10 mouse cellular contexts compared by ENCODE assay signal in the genomic region with DNA sequence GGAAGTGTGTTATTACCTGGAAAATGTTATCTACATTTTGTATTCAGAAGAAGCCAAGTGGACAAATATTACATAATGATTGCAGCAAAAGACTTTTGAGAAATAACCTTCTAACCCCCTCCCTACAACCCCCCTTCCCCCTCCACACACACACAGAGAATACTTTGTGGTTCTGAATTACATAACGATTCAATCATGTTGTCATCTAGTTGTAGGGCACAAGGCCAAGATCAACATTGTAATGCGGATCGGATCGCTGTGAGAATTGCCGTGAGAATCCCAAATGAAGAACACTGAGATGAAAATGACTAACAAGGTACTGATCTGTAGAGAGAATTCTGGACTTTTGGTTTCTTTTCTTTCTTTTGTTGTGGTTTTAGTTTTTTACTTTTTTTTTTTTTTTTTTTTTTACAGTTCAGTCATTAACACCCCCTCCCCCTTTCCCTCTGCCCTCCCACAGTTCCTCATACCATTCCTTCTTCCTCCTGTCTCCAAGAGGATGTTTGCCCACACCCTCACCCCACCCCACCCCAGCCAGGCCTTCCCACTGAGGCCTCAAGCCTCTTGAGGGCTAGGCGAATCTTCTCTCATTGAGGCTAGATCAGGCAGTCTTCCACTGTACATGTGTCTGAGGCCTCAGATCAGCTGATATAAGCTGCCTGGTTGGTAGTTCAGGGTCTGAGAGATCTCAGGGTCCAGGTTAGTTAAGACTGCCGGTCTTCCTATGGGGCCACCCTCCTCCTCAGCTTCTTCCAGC.
A peak's percentile ranks its signal among the peaks of the same experiment; 100 is the strongest.
DNase-seq lines count a peak whose midpoint lies in the region; ATAC-seq lines count a peak whose summit lies in the region.
"Had no signal": no experiment of that assay in that cellular context is flagged by ENCODE, and none has a peak within 500 bp of the region (broad histone marks: within the 10 kb centered on the region; RNA-seq: fewer than 3 reads in every experiment).

No protein-coding gene starts in this region.

- H3K9ac ChIP-seq in embryonic facial prominence, embryonic 12.5 days, result no peak overlapping the region

- no peak for DNase-seq in frontal cortex, postnatal 10 days (ENCODE audit: low spot score in 2 of 2)
- DNase-seq in ES-CJ7 (ENCODE audit: low read depth, low spot score), result peak; percentile 29
- peak; percentile 62 for DNase-seq in large intestine, adult 2 months (ENCODE audit: low read depth, low spot score)
- no peak for DNase-seq in frontal cortex, adult 2 months (ENCODE audit: extremely low spot score in 1 of 2, low spot score in 1 of 2)
- no peak for DNase-seq in yolk sac, embryonic 10.5 days (ENCODE audit: low spot score)
- DNase-seq: cerebellum, adult 8-10 months had no signal

- no peaks in the 10 kb centered on the region for H3K27me3 ChIP-seq in embryonic facial prominence, embryonic 12.5 days
- H3K27me3 ChIP-seq: CH12.LX had no signal

- no peak overlapping the region for H3K4me3 ChIP-seq in embryonic facial prominence, embryonic 12.5 days

- H3K9me3 ChIP-seq in embryonic facial prominence, embryonic 12.5 days, result no peaks in the 10 kb centered on the region

- H3K4me2 ChIP-seq in embryonic facial prominence, embryonic 12.5 days (replicated peaks), result no peak overlapping the region

- WGBS in embryonic facial prominence, embryonic 12.5 days, result 44% methylated on average over 7 of the region's 7 CpGs
- WGBS in large intestine, adult 2 months, result 17% methylated on average over 7 of the region's 7 CpGs

- H3K4me1 ChIP-seq in embryonic facial prominence, embryonic 12.5 days, result no peaks in the 10 kb centered on the region

- H3K27ac ChIP-seq in embryonic facial prominence, embryonic 12.5 days, result no peak overlapping the region

- no peaks in the 10 kb centered on the region for H3K36me3 ChIP-seq in embryonic facial prominence, embryonic 12.5 days

- 0 out of 2 replicates have a peak, but pooled peaks have one; percentile 38 for ATAC-seq in frontal cortex, adult (ENCODE audit: low TSS enrichment)
- ATAC-seq in embryonic facial prominence, embryonic 12.5 days (ENCODE audit: insufficient number of reproducible peaks, insufficient read depth, low FRiP score, low TSS enrichment), result 0 out of 2 replicates have a peak, but pooled peaks have one; percentile 41
- ATAC-seq in CD4-positive, CD25-positive, alpha-beta regulatory T cell, adult 4 months, result no peak

Comparison
In these comparisons a context has a peak if more than half of its experiments do, and no peak if none do; other contexts are left out.
1. DNase-seq: peak in ES-CJ7 (single experiment) and large intestine, adult 2 months (single experiment); none in frontal cortex, postnatal 10 days (0 of 2), frontal cortex, adult 2 months (0 of 2) and yolk sac, embryonic 10.5 days (single experiment).